Mouse (Mus musculus): ENCODE measurements around the gene Gm13276.
"Not testable (repeated sequence)": the region's sequence is repeated elsewhere in the genome, so short reads cannot be mapped to it uniquely, and the experiment has no call there.

Gene Gm13276

GRCm38 (mm10) chr4:88782335-88782734 lies 3.2 kb upstream of the Gm13276 start:
- not testable (repeated sequence) for DNase-seq (ENCODE audit: low read depth, low spot score)

GRCm38 (mm10) chr4:88788402-88788801 lies 2.9 kb downstream of the Gm13276 start, which contains the start of gene Gm13277:
Gene Gm13277 (plus strand): TSS chr4:88788632.
- not testable (repeated sequence) for DNase-seq (ENCODE audit: low read depth, low spot score)

GRCm38 (mm10) chr4:88791250-88791649 lies 5.7 kb downstream of the Gm13276 start, which contains the start of gene Gm13278:
Gene Gm13278 (plus strand): TSS chr4:88791550.
- not testable (repeated sequence) for DNase-seq (ENCODE audit: low read depth, low spot score)

GRCm38 (mm10) chr4:88793936-88794675 lies 8.6 kb downstream of the Gm13276 start, which contains the start of gene Gm13275:
Gene Gm13275 (plus strand): TSS chr4:88794487.
- DNase-seq (ENCODE audit: low read depth, low spot score): not testable (repeated sequence)

- DNase-seq (ENCODE audit: low read depth, low spot score): not testable (repeated sequence)
Observed at GRCm38 (mm10) chr4:88797097-88797496, 11.6 kb downstream of the Gm13276 start, which contains the start of gene Gm13279. Gene Gm13279 (plus strand): TSS chr4:88797397.

- DNase-seq (ENCODE audit: low read depth, low spot score): not testable (repeated sequence)
Observed at GRCm38 (mm10) chr4:88799365-88799764, 13.9 kb downstream of the Gm13276 start, which contains the start of gene Gm13285. Gene Gm13285 (plus strand): TSS chr4:88799665.

GRCm38 (mm10) chr4:88802954-88803353 lies 17.4 kb downstream of the Gm13276 start, which contains the start of gene Gm13287:
Gene Gm13287 (plus strand): TSS chr4:88803254.
- DNase-seq (ENCODE audit: low read depth, low spot score): not testable (repeated sequence)

GRCm38 (mm10) chr4:88805231-88805630 lies 19.7 kb downstream of the Gm13276 start, which contains the start of gene Gm13288:
Gene Gm13288 (plus strand): TSS chr4:88805531.
- not testable (repeated sequence) for DNase-seq (ENCODE audit: low read depth, low spot score)

GRCm38 (mm10) chr4:88805761-88806160 lies 20.3 kb downstream of the Gm13276 start:
- DNase-seq (ENCODE audit: low read depth, low spot score): not testable (repeated sequence)

GRCm38 (mm10) chr4:88815928-88816327 lies 30.4 kb downstream of the Gm13276 start, which contains the start of gene Ifna7:
Gene Ifna7 (plus strand): TSS chr4:88816228.
- no peak for DNase-seq (ENCODE audit: low read depth, low spot score)

GRCm38 (mm10) chr4:88819659-88820058 lies 34.1 kb downstream of the Gm13276 start, which contains the start of gene Ifna11:
Gene Ifna11 (plus strand): TSS chr4:88819959.
- no peak for DNase-seq (ENCODE audit: low read depth, low spot score)

GRCm38 (mm10) chr4:88822995-88823394 lies 37.5 kb downstream of the Gm13276 start:
- no peak for DNase-seq (ENCODE audit: low read depth, low spot score)

- not testable (repeated sequence) for DNase-seq (ENCODE audit: low read depth, low spot score)
Observed at GRCm38 (mm10) chr4:88827116-88827515, 41.6 kb downstream of the Gm13276 start, which contains the start of gene Ifna6. Gene Ifna6 (plus strand): TSS chr4:88827416.

GRCm38 (mm10) chr4:88830523-88830922 lies 45.0 kb downstream of the Gm13276 start:
- DNase-seq (ENCODE audit: low read depth, low spot score): no peak

GRCm38 (mm10) chr4:88835225-88835624 lies 49.7 kb downstream of the Gm13276 start, which contains the start of gene Ifna5:
Gene Ifna5 (plus strand): TSS chr4:88835525.
- not testable (repeated sequence) for DNase-seq (ENCODE audit: low read depth, low spot score)

Data from skeletal muscle tissue, adult 2 months (tissue).